Mouse (Mus musculus): Measurements from ENCODE around the gene Cd5. TPM values are rescaled to one million over a fixed set of nuclear protein-coding genes. Genes with fewer than 3 reads are reported as not detected.

Gene Cd5
- polyA plus RNA-seq, 1 experiment from 2014 or later = 0.34 TPM

DNA sequence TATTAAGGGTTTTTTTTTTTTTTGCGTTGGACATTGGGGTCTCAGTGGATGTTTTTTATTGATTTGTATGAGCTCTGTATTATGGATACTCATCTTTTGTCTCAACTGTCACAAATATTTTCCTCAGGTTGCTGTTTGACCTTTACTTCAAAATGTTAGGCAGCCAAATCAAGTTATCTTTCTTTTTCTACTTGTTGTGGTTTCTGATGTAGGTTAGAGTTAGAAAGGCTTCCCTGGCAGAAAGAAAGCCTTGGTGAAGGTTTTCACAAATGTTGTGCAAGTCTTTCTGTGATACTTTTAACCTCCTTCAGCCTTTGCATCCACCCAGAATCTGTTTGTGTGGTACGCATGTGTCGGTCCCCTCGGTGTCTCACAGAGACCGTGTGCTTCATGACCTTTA is 13.8 kb upstream of the Cd5 start:
- Histone ChIP-seq H3K4me1 (no peaks in the 10 kb centered on the region), H3K27me3 (no peaks in the 10 kb centered on the region), H3K9me3 (replicated peaks) (no peaks in the 10 kb centered on the region), H3K9ac (no peak overlapping the region), H3K4me3 (replicated peaks) (no peak overlapping the region), H3K27ac (no peak overlapping the region), H3K36me3 (no peaks in the 10 kb centered on the region), H3K4me2 (no peak overlapping the region)
- WGBS = 95% methylated on average over 5 of the region's 5 CpGs
- ATAC-seq (replicated peaks; ENCODE audit: low FRiP score) = no peak

DNA sequence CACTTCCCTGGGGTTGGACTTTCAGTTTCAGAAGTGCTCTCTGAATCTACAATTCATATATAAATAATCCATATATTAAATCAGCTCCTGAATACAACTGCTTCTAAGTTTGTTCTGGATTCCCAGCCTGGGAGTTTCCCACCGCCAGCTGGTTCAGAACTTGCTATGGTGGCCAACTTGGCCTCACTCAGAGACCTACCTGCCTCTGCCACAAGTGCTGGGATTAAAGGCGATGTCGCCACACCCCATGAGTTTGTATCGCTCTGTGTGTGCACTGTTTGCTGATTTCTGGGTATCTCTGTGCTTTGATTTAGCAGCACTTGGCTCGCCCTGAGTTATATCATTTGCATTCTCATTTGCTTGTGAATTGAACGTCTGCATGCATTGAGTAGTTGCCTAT is 13.3 kb upstream of the Cd5 start:
- no peak overlapping the region for H3K9ac ChIP-seq
- no peak for ATAC-seq (replicated peaks; ENCODE audit: low FRiP score)
- no peaks in the 10 kb centered on the region for H3K27me3 ChIP-seq
- H3K4me3 ChIP-seq (replicated peaks) = no peak overlapping the region
- no peaks in the 10 kb centered on the region for H3K9me3 ChIP-seq (replicated peaks)
- no peaks in the 10 kb centered on the region for H3K36me3 ChIP-seq
- no peaks in the 10 kb centered on the region for H3K4me1 ChIP-seq
- WGBS = 90% methylated on average over 6 of the region's 6 CpGs
- no peak overlapping the region for H3K27ac ChIP-seq
- H3K4me2 ChIP-seq = no peak overlapping the region

DNA sequence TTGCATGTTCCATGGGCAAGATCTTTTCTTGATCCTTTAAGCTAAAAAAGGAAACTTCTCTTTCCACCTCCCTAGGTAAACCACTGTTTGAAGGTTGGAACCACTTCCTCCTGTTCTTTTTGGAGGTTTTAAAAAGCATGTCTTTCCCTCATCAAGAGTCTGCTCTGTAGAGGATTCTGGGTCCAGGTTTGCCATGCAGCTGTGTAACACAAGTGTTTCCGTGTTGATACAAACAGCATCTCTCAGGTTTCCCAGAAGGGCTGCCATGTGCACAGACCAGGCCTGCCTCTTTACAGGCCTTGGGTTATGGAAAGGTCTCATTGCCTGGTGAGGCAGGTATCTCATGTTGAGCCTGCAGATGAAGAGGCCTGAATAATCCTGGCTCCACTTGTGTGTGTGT is 12.8 kb upstream of the Cd5 start:
- H3K27me3 ChIP-seq = no peaks in the 10 kb centered on the region
- no peak overlapping the region for H3K4me2 ChIP-seq
- no peaks in the 10 kb centered on the region for H3K36me3 ChIP-seq
- no peaks in the 10 kb centered on the region for H3K4me1 ChIP-seq
- H3K9ac ChIP-seq = no peak overlapping the region
- ATAC-seq (replicated peaks; ENCODE audit: low FRiP score) = no peak
- WGBS = 82% methylated on average over 1 of the region's 1 CpGs
- H3K9me3 ChIP-seq (replicated peaks) = no peaks in the 10 kb centered on the region
- no peak overlapping the region for H3K27ac ChIP-seq
- no peak overlapping the region for H3K4me3 ChIP-seq (replicated peaks)

DNA sequence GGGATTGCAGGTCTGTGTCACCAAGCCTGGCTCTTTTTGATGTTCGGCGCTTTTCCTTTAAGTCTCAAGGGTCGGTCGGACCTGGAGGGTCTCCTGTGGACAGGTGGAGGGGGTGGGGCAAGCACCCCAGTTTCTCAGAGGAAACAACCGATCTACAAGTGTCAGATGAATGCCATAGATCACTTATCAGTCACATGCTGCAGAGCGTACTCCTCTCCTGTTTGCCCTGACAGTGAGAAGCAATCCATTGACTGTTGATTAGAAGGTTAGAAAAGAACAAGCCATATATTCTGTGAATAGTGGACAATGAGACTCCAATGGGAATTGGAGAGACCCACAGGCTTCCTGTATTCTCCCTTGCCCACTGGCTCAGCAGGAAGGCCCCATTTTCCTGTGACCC is 11.4 kb upstream of the Cd5 start:
- no peaks in the 10 kb centered on the region for H3K27me3 ChIP-seq
- no peak overlapping the region for H3K27ac ChIP-seq
- no peaks in the 10 kb centered on the region for H3K4me1 ChIP-seq
- no peak overlapping the region for H3K9ac ChIP-seq
- no peak overlapping the region for H3K4me3 ChIP-seq (replicated peaks)
- ATAC-seq (replicated peaks; ENCODE audit: low FRiP score) = no peak
- WGBS = 82% methylated on average over 6 of the region's 6 CpGs
- H3K9me3 ChIP-seq (replicated peaks) = no peaks in the 10 kb centered on the region
- H3K36me3 ChIP-seq = no peaks in the 10 kb centered on the region
- no peak overlapping the region for H3K4me2 ChIP-seq

DNA sequence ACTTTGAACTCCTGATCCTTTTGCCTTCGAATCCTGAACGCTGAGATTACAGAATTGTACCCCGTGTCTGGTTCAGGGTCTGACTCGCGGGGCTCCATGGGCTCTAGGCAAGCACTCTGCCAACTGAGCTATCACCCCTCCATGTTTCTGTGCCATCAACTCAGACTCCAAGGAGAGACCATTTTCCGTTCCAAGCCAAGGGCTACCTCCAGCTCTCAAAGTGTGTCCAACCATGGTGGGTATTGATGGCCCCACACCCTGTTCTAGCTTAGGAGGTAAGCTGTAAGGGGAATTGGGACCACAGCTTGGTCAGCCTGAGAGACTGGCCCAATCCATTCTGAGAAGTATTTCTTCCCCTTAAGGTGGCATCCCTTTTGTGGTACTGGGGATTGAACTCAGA is 10.5 kb upstream of the Cd5 start:
- H3K27me3 ChIP-seq = no peaks in the 10 kb centered on the region
- no peak overlapping the region for H3K27ac ChIP-seq
- no peaks in the 10 kb centered on the region for H3K4me1 ChIP-seq
- no peak overlapping the region for H3K4me2 ChIP-seq
- no peak overlapping the region for H3K4me3 ChIP-seq (replicated peaks)
- 89% methylated on average over 6 of the region's 6 CpGs for WGBS
- no peak for ATAC-seq (replicated peaks; ENCODE audit: low FRiP score)
- no peaks in the 10 kb centered on the region for H3K36me3 ChIP-seq
- H3K9me3 ChIP-seq (replicated peaks) = no peaks in the 10 kb centered on the region
- no peak overlapping the region for H3K9ac ChIP-seq

DNA sequence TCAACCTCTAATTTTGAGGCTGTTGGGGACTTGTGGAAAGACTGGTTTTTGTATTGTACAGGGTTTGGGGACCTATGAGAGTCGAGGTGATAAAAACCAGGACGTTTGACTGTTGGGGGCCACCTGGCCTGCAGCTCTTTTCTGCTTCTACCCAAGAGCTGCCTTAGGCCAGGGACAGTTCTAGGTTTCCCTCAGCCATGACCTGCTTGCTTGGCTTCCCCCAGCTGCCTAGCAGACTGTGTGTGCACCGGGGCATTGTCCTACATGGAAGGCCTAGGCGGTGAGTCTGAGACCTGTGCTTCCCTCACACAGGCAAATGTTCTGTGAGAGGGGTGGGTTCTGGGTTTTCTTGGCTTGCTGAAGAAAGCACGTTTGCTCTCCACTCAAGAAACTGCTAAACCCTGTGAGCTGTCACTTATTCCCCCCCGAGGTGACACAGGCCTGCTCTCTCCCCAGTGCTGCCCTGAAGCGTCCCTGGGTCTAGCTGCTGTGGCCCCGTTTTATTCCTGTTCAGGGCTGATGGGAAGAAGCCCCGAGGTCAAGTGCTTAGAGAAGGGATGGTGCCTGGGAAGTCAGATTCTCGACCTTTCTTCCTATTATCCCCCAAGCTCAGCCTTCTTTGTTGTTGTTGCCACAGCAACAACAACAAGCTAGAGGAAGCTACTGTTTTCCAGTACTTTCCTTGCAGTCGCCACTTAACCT is 9.8 kb upstream of the Cd5 start:
- Histone ChIP-seq H3K9ac (no peak overlapping the region), H3K27ac (no peak overlapping the region), H3K4me1 (no peaks in the 10 kb centered on the region), H3K36me3 (no peaks in the 10 kb centered on the region), H3K27me3 (no peaks in the 10 kb centered on the region), H3K4me3 (replicated peaks) (no peak overlapping the region), H3K4me2 (no peak overlapping the region), H3K9me3 (replicated peaks) (no peaks in the 10 kb centered on the region)
- WGBS = 65% methylated on average over 11 of the region's 11 CpGs
- no peak for ATAC-seq (replicated peaks; ENCODE audit: low FRiP score)

DNA sequence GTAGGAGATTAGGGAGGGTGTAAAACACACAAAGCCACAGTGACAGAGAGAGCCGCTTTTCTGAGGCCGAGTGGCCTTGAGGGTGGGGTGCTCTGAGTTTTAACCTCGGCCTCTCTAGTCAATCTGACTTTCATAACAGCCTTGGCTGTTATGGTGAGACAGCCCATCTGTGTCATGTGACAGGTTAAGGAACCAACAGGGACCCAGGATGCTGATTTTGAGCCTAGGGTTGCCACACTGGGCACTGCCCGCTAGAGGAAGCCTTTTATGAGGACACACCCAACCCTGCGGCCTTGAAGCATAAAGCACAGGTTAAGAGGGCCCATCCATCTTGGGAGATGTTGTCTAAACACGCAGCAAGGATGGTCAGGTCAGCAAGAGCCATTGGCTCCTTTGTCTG is 8.9 kb upstream of the Cd5 start:
- Histone ChIP-seq H3K4me1 (no peaks in the 10 kb centered on the region), H3K4me2 (no peak overlapping the region), H3K27me3 (no peaks in the 10 kb centered on the region), H3K9me3 (replicated peaks) (no peaks in the 10 kb centered on the region), H3K36me3 (no peaks in the 10 kb centered on the region), H3K27ac (no peak overlapping the region), H3K4me3 (replicated peaks) (no peak overlapping the region), H3K9ac (no peak overlapping the region)
- ATAC-seq (replicated peaks; ENCODE audit: low FRiP score) = no peak
- 75% methylated on average over 6 of the region's 6 CpGs for WGBS

DNA sequence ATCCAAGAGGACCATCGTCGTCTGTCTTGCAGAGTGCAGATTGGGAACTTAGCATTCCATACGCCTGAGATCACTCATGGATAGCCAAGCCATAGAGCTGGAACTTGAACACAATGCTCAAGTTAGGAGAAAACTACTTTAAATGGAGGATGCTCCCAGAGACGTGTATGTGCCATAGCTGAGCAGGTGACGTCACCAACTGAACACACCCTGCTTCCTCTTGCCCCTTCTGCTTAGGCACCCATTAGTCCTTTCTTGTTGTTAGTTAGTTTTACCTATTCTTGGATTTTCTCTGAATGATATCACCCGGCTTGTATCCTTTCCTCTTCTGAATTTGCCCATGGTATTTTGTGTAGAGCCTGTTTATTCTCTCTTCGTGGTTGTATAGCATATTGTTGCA is 8.4 kb upstream of the Cd5 start:
- Histone ChIP-seq H3K4me1 (no peaks in the 10 kb centered on the region), H3K36me3 (no peaks in the 10 kb centered on the region), H3K27me3 (no peaks in the 10 kb centered on the region), H3K4me2 (no peak overlapping the region), H3K4me3 (replicated peaks) (no peak overlapping the region), H3K27ac (no peak overlapping the region), H3K9me3 (replicated peaks) (no peaks in the 10 kb centered on the region), H3K9ac (no peak overlapping the region)
- 84% methylated on average over 7 of the region's 7 CpGs for WGBS
- ATAC-seq (replicated peaks; ENCODE audit: low FRiP score) = no peak

DNA sequence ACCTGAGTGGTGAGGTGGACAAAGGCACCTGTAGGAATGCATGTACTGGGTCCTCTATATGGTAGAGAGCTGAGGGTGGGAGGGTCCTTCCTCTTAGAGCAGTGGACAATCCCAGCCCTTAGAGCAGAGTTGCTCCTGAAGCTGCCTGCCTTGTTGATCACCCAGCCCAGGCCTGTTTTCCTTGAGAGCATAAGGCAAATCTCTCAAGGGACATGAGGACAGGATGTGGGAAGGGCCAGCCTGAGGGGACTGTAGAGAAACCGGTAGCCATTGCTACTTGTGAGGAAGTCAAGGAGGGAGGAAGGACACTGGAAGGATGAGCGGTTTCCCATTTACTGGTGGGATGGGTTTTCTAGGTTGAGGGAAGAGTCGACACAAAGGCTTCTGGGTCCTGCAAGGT is 3.8 kb upstream of the Cd5 start:
- no peak overlapping the region for H3K4me2 ChIP-seq
- H3K4me1 ChIP-seq = peaks cover 14% of the 10 kb centered on the region
- no peak for ATAC-seq (replicated peaks; ENCODE audit: low FRiP score)
- H3K9ac ChIP-seq = no peak overlapping the region
- H3K9me3 ChIP-seq (replicated peaks) = no peaks in the 10 kb centered on the region
- no peak overlapping the region for H3K4me3 ChIP-seq (replicated peaks)
- H3K27me3 ChIP-seq = no peaks in the 10 kb centered on the region
- WGBS = 74% methylated on average over 3 of the region's 3 CpGs
- no peak overlapping the region for H3K27ac ChIP-seq
- no peaks in the 10 kb centered on the region for H3K36me3 ChIP-seq

DNA sequence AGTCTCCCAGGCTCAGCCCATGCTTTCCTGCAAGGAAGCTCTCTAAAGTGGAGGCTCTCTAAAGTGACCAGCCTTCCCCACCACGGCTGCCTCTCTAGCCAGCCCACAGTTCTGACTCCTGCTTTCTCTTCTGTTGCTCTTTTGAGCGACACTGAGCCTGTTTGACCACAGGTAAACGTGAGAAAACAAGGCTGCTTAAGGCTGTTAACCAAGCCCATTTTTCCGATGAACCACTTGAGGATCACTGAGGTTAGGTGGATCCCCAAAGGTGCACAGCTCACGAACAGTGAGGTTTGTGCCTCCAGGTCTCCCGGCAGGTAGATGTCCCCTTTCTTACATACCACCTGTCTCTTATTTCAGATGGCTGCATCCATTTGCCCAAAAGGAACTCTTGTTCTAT is 3.3 kb upstream of the Cd5 start:
- Histone ChIP-seq H3K4me1 (peaks cover 14% of the 10 kb centered on the region), H3K4me2 (no peak overlapping the region), H3K9ac (no peak overlapping the region), H3K9me3 (replicated peaks) (no peaks in the 10 kb centered on the region), H3K27ac (no peak overlapping the region), H3K36me3 (no peaks in the 10 kb centered on the region), H3K27me3 (no peaks in the 10 kb centered on the region), H3K4me3 (replicated peaks) (no peak overlapping the region)
- ATAC-seq (replicated peaks; ENCODE audit: low FRiP score) = no peak
- WGBS = 83% methylated on average over 6 of the region's 6 CpGs

DNA sequence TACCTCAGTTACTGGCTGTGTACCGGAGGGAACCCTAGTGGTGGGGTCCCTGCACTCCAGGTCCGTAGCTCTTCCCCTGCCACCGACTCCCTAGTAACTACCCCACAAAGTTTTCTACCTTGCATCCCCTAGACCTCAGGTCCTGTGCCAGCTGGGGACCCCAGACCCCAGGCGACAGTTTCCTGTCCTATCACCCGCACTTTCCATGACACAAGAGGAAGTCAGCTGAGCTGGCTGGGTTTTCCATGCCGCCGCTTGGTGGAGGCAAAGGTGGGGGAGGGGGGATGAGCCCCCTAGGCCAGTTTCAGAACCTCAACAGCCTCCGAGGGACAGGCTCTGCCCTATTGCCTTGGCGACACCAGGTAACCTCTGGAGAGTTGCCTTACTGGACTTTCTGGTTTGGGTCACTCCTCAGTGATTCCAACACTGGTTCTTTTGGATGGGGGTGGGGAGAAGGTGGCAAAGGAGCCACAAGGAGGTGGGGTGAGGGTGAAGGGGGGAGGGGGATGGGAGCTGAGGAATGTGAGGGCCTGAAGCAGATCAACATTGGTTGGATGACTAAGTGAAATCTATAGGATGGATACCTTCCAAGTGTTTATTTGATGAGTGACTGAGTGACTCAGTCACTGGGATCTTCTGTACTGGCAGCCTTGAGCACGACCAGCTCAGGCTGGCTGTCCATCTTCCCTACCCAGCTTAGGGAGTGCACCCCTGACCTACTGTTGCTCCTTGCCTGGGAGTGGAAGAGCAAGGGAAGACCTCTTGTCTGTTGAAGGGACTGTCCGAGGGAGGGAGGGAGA is 2.0 kb upstream of the Cd5 start:
- WGBS = 37% methylated on average over 11 of the region's 11 CpGs
- peak; percentile 91 for ATAC-seq (replicated peaks; ENCODE audit: low FRiP score)
- Histone ChIP-seq H3K9me3 (replicated peaks) (no peaks in the 10 kb centered on the region), H3K4me3 (replicated peaks) (no peak overlapping the region), H3K36me3 (no peaks in the 10 kb centered on the region), H3K9ac (no peak overlapping the region), H3K4me2 (0 out of 2 replicates have a peak overlapping the region, but pooled peaks have one; percentile 3), H3K4me1 (peaks cover 14% of the 10 kb centered on the region), H3K27me3 (no peaks in the 10 kb centered on the region), H3K27ac (peak overlapping the region; percentile 62)

DNA sequence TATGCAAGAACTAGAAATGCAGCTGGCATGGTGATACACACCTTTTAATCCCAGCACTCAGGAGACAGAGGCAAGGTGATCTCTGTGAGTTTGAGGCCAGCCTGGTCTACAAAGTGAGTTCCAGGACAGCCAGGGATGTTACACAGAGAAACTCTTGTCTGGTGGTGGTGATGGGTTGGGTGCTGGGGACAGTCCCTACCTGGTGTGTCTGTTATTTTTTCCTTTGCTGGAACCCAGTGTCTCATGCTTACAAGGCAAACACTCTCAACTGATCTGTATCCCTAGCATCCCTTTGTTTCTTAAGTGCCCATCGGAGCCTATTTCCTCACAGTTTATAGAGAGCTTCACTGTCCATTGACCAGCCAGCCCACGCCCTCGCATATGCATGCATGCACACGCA is 1.1 kb upstream of the Cd5 start:
- Histone ChIP-seq H3K4me3 (replicated peaks) (no peak overlapping the region), H3K9ac (no peak overlapping the region), H3K4me1 (peaks cover 14% of the 10 kb centered on the region), H3K36me3 (no peaks in the 10 kb centered on the region), H3K27me3 (no peaks in the 10 kb centered on the region), H3K9me3 (replicated peaks) (no peaks in the 10 kb centered on the region), H3K27ac (no peak overlapping the region), H3K4me2 (no peak overlapping the region)
- 90% methylated on average over 4 of the region's 4 CpGs for WGBS
- ATAC-seq (replicated peaks; ENCODE audit: low FRiP score) = no peak
